Mouse (Mus musculus) forebrain, embryonic 15.5 days (tissue): ENCODE measurements at regions not wholly inside any gene's neighbourhood (a gene's known extent, or its start where the extent isn't known, plus 50 kb on each side); places are given as distances from the start of the nearest gene placed in this dataset.

Experiments
- ATAC-seq: fragments of 200-750 bp; cut with Nextera tagmentation; replicated peaks from 2 replicates; pipeline ENCODE4 v1.8.0; 2017; ENCODE audit warnings: mild to moderate bottlenecking, moderate TSS enrichment, moderate library complexity
- H3K27ac ChIP-seq: fragments of 300-500 bp; sonication (generic); replicated peaks from 2 replicates; pipeline ENCODE4 v1.5.1; 2015; ENCODE audit warnings: mild to moderate bottlenecking, inconsistent platforms
- H3K27me3 ChIP-seq: fragments of 300-500 bp; sonication (generic); 2 replicates; pipeline ENCODE4 v1.6.1; 2015; ENCODE audit warnings: inconsistent platforms
- H3K36me3 ChIP-seq: fragments of 300-500 bp; sonication (generic); 2 replicates; pipeline ENCODE4 v1.6.1; 2015; ENCODE audit warnings: mild to moderate bottlenecking, inconsistent platforms
- H3K4me1 ChIP-seq: fragments of 300-500 bp; sonication (generic); 2 replicates; pipeline ENCODE4 v1.6.1; 2015; ENCODE audit warnings: inconsistent platforms
- H3K4me2 ChIP-seq: fragments of 300-500 bp; sonication (generic); replicated peaks from 2 replicates; pipeline ENCODE4 v1.6.1; 2015; ENCODE audit warnings: mild to moderate bottlenecking, inconsistent platforms
- H3K4me3 ChIP-seq: fragments of 300-500 bp; sonication (generic); 2 replicates; pipeline ENCODE4 v1.5.1; 2015; ENCODE audit warnings: mild to moderate bottlenecking, inconsistent platforms
- H3K9ac ChIP-seq: fragments of 300-500 bp; sonication (generic); replicated peaks from 2 replicates; pipeline ENCODE4 v1.6.1; 2015; ENCODE audit warnings: mild to moderate bottlenecking, inconsistent platforms
- H3K9me3 ChIP-seq: fragments of 300-500 bp; sonication (generic); 2 replicates; pipeline ENCODE4 v1.6.1; 2016; ENCODE audit warnings: inconsistent platforms
- WGBS: fragments of 180-500 bp; shearing (Covaris S2); methylation state at CpG from one replicate; pipeline ENCODE4 v1.1.7; 2015; ENCODE audit warnings: mixed read lengths; 5-methylcytosine and 5-hydroxymethylcytosine counted together

DNA sequence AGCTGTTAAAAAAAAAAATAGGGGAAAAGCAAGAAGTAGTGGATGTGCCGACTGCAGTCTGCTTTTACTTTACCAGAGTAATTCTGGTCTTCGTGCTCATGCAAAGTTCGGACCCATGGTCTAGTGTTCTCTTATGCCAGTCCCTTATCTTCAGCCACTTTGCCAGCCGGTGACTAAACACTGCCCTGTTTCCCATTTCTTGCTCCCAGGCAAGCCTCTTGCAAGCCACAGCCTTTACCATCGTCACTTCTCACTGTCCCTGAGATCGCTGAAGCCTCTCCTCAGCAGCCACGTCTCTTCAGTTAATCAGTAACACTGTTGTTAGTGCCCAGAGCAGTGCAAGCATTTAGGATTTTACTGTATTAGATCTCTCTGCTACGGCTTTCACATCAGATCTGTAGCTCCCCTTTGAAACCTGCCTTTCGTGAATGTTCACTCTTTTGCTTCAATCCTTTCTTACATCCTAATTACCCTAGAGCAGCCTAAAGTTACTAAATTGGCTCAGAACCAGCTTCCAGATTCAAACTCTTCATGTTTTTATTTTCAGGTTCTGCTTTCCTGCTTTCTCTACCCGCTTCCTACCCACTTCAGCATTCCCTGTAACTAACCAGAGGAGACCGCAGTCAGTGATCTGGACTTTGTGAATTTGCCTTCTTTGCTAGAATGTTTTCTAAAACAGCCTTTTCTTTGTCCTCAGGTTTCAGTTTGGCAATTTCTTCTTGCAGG, 184.5 kb upstream of the Emcn start:
- WGBS, result 48% methylated on average over 11 of the region's 11 CpGs
- ATAC-seq, result no peak
- H3K27me3 ChIP-seq, result no peaks in the 10 kb centered on the region
- no peak overlapping the region for H3K4me2 ChIP-seq
- no peaks in the 10 kb centered on the region for H3K36me3 ChIP-seq
- H3K9me3 ChIP-seq, result no peaks in the 10 kb centered on the region
- H3K4me1 ChIP-seq, result peaks cover 16% of the 10 kb centered on the region; the same call in 1 of the 2 replicates
- no peak overlapping the region for H3K9ac ChIP-seq
- H3K27ac ChIP-seq, result no peak overlapping the region
- H3K4me3 ChIP-seq, result no peak overlapping the region

DNA sequence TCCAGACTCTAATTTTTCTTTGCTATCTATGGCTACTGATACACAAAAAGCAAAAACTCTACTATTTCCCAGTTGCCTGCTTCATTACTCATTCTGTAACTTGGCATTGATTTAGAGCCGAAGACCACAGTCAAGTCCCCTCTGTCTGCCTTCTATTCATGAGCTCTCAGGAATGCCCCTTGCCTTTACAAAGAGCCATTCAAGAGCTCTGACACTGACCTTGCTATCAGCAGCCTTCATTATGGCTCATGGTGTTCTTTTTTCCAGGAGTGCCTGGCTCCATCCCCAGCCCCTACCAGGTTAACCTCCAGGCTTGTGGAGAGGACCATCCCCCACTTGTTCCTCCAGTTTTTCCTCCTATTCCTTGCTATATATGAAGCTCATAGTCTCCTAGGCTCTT, 151.8 kb upstream of the Emcn start:
- 36% methylated on average over 1 of the region's 1 CpGs for WGBS
- no peaks in the 10 kb centered on the region for H3K27me3 ChIP-seq

DNA sequence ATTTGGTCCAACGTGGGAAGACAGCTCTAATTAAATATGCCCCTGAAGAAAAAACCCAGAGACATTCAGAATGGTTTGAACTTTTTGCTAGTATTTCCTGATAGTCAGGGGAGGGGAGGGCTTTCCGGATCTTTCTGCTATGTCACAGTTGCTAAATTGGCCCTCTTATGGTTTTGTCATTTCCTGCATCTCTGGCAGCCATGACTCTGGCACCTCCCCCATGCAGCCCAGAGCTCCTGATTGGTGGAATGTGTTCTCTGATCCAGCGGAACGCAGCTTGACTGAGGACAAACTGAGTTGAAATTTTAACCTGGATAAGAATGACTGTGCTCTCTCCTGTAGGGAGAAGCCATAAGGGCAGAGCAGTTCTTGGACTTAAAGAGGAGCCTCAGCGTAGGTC, 150.4 kb upstream of the Emcn start:
- WGBS, result 84% methylated on average over 5 of the region's 5 CpGs
- Histone ChIP-seq H3K4me3 (no peak overlapping the region), H3K27ac (no peak overlapping the region), H3K36me3 (no peaks in the 10 kb centered on the region), H3K27me3 (no peaks in the 10 kb centered on the region), H3K9me3 (no peaks in the 10 kb centered on the region), H3K9ac (no peak overlapping the region), H3K4me2 (no peak overlapping the region), H3K4me1 (no peaks in the 10 kb centered on the region)
- ATAC-seq, result no peak

More for the DNA sequence above, 151.8 kb upstream of the Emcn start:
- Histone ChIP-seq H3K9me3 (no peaks in the 10 kb centered on the region), H3K4me3 (no peak overlapping the region), H3K4me1 (no peaks in the 10 kb centered on the region), H3K36me3 (no peaks in the 10 kb centered on the region), H3K9ac (no peak overlapping the region), H3K27ac (no peak overlapping the region), H3K4me2 (no peak overlapping the region)
- no peak for ATAC-seq

DNA sequence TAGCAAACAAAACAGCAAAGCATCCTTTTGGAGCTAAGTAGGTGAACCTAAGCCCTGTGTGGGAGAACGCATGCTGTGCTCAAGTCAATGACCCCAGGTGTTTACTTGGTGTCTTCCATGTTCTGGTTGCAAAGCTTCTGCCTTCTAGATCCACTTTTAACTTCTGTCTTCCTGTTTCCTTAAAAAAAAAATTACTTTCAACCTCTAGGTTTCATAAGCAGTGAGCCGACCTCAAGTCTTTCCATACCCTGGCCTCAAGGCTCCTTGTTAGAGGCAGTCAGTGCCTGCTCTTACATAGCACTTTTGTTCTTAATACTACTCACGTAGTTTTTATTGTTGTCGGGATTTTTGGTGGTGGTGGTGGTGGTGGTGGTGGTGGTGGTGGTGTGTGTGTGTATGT, 149.9 kb upstream of the Emcn start:
- WGBS, result 80% methylated on average over 4 of the region's 4 CpGs
- no peak overlapping the region for H3K27ac ChIP-seq
- H3K9ac ChIP-seq, result no peak overlapping the region
- H3K27me3 ChIP-seq, result no peaks in the 10 kb centered on the region
- no peak overlapping the region for H3K4me2 ChIP-seq
- no peaks in the 10 kb centered on the region for H3K4me1 ChIP-seq
- no peak for ATAC-seq
- H3K36me3 ChIP-seq, result no peaks in the 10 kb centered on the region
- no peak overlapping the region for H3K4me3 ChIP-seq
- H3K9me3 ChIP-seq, result no peaks in the 10 kb centered on the region

DNA sequence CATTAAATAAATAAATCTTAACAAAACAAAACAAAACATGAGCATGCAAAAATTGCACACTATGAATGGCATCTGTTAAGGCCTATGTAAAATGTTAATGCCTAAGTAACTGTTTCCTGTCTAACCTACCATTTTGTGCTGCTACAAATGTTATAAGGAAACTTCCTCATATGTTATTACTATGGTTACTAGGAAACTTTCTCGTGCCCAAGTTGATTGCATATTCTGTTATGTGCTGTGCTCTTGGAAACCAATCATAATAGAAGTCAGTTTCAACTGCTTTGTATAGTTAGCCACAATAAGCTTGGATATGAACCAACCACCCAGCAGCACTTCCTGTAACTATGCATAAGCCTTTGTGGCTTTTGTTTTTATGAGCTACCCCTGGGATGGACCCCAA, 147.0 kb upstream of the Emcn start:
- Histone ChIP-seq H3K4me2 (no peak overlapping the region), H3K9me3 (no peaks in the 10 kb centered on the region)
- WGBS, result 82% methylated on average over 1 of the region's 1 CpGs

DNA sequence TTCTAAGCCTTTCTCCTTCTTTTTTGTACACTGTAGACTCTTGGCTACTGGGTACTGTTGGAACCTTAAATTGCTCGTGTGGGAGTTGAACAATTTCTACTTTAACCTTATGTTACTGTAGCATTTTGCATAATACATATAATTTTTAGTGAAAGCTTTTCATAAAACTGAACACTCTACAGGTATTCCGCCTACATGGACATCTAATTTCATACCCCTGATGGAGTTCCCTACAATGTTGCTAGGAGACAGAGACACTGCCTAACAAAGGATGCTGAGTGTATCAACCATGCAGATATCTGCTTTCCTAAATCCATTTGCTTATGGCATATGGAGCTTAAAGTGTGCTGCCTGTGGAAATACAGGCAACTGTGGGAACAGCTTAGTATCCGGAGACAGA, 129.2 kb upstream of the Emcn start:
- no peak overlapping the region for H3K4me2 ChIP-seq
- WGBS, result 64% methylated on average over 3 of the region's 3 CpGs
- H3K27me3 ChIP-seq, result no peaks in the 10 kb centered on the region
- H3K9me3 ChIP-seq, result no peaks in the 10 kb centered on the region
- H3K36me3 ChIP-seq, result no peaks in the 10 kb centered on the region
- H3K4me1 ChIP-seq, result no peaks in the 10 kb centered on the region
- H3K9ac ChIP-seq, result no peak overlapping the region
- no peak; the same call in 1 of the 2 replicates for ATAC-seq
- H3K27ac ChIP-seq, result no peak overlapping the region
- no peak overlapping the region for H3K4me3 ChIP-seq

More for the DNA sequence above, 147.0 kb upstream of the Emcn start:
- H3K4me1 ChIP-seq, result no peaks in the 10 kb centered on the region
- no peak overlapping the region for H3K27ac ChIP-seq
- no peak for ATAC-seq
- no peaks in the 10 kb centered on the region for H3K27me3 ChIP-seq
- no peak overlapping the region for H3K9ac ChIP-seq
- H3K4me3 ChIP-seq, result no peak overlapping the region
- no peaks in the 10 kb centered on the region for H3K36me3 ChIP-seq

DNA sequence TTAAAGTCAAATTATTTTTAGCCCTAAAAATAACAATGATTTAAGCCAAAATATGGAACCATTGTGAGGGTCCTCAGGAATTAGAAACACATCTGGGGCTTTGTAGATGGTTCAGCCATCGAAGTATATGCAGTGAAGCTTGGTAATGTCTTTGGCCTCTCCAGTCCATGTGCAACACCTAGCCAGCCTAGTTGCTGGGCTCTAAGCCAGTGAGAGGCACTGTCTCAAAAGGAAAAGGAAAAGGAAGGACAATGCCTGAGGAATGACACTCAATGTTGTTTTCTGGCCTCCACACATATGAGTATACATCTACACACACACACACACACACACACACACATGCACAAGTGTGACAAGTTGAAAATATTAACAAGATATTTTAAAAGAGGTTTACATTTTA, 124.8 kb upstream of the Emcn start:
- 92% methylated on average over 1 of the region's 1 CpGs for WGBS
- H3K36me3 ChIP-seq, result no peaks in the 10 kb centered on the region
- no peaks in the 10 kb centered on the region for H3K27me3 ChIP-seq
- no peak overlapping the region for H3K4me2 ChIP-seq
- H3K4me3 ChIP-seq, result no peak overlapping the region
- no peaks in the 10 kb centered on the region for H3K9me3 ChIP-seq
- H3K4me1 ChIP-seq, result no peaks in the 10 kb centered on the region
- H3K27ac ChIP-seq, result no peak overlapping the region
- ATAC-seq, result no peak
- no peak overlapping the region for H3K9ac ChIP-seq

DNA sequence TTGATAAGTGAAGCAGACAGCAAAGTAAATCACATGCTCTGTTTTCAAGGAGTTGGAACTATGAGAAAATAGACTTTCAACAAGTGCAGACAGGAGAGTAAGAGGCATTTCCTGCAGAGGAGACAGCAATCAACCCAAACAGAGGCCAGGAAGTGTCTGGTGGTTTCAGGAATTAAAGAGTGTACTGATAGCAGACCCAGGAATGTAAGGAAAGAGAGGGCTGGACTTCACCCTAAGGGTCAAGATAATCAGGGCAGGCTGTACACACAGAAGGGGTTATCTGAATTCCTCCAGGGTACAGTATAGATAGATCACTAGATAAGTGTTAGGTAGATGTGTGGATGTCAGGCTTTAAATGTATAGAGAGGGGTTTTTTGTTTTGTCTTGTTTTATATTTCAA, 123.6 kb upstream of the Emcn start:
- Histone ChIP-seq H3K4me3 (no peak overlapping the region), H3K36me3 (no peaks in the 10 kb centered on the region), H3K27me3 (no peaks in the 10 kb centered on the region), H3K9ac (no peak overlapping the region), H3K4me2 (no peak overlapping the region), H3K4me1 (no peaks in the 10 kb centered on the region), H3K27ac (no peak overlapping the region), H3K9me3 (no peaks in the 10 kb centered on the region)
- ATAC-seq, result no peak

DNA sequence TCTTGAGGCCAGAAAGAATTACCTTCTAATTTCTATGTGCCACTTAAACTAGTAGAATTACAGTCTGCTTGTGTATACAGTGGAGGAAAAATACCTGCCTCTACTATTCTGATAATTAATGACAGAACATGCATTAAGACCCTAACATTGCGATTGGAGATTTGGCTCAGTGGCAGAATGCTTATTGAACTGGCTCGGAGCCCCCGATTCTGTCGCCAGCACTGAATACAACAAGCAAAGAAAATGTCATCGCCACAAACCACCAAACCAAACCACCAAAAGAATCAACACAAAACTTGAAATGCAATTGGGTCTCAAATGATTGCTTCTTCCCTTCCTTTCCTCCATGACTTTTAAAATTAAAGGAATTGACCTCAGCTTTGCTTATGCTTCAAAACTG, 122.9 kb upstream of the Emcn start:
- WGBS, result 77% methylated on average over 5 of the region's 5 CpGs
- Histone ChIP-seq H3K9me3 (no peaks in the 10 kb centered on the region), H3K4me2 (no peak overlapping the region), H3K4me3 (no peak overlapping the region), H3K27me3 (no peaks in the 10 kb centered on the region), H3K27ac (no peak overlapping the region), H3K9ac (no peak overlapping the region), H3K36me3 (no peaks in the 10 kb centered on the region), H3K4me1 (no peaks in the 10 kb centered on the region)
- no peak for ATAC-seq

DNA sequence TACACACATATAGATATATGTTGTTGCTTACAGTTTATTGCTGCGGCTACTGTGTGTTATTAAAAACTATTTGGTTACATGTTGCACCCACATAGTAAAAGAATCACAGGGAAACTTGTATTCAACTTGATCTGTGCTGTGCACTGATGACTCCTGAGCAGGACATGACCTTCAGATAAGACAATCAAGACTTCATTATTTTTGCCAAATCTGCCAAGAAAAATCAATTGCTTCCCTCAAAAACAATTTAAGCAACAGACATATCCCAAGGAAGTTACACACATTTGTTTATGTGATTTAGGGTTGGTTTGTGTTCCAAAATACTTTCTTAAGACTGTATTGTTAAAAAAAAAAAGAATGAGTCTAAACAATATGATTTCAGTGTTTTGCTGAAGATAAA, 114.7 kb upstream of the Emcn start:
- H3K4me3 ChIP-seq, result no peak overlapping the region
- ATAC-seq, result no peak
- H3K9me3 ChIP-seq, result no peaks in the 10 kb centered on the region
- no peak overlapping the region for H3K9ac ChIP-seq
- no peak overlapping the region for H3K4me2 ChIP-seq
- H3K4me1 ChIP-seq, result no peaks in the 10 kb centered on the region
- H3K27me3 ChIP-seq, result no peaks in the 10 kb centered on the region
- no peaks in the 10 kb centered on the region for H3K36me3 ChIP-seq
- 92% methylated on average over 1 of the region's 1 CpGs for WGBS
- no peak overlapping the region for H3K27ac ChIP-seq

DNA sequence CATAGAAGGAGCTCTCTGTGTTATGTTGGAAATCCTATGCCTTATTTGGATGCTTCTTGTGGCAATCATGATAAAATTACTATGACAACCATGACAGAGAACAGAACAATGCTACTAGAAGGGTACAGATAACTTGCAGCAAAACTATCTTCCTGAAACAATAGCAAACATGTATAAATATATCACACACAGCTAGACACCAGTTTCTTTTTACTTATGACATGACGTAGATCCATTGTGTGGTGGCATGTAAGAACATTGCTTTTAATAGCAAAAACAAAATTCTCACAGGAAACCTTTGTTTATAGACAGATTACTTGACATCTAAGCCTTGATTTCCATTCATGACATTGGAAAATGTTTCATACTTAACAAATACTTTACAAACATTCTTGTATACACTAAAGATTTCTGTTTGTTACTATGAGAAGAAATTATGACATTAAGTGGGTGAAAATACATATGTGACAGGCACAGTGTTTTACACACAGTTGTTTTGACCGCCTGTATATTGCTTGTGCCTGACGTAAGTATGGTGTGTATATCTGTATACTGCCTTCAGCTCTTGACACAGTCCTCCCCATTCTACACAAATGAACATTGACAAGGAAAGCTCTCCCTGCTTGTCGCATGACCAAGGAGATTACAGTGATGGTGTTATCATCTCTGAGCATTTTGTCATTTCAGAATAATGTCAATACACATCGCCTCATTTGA, 113.6 kb upstream of the Emcn start:
- 88% methylated on average over 5 of the region's 5 CpGs for WGBS
- no peak for ATAC-seq
- no peak overlapping the region for H3K27ac ChIP-seq
- H3K27me3 ChIP-seq, result no peaks in the 10 kb centered on the region
- H3K4me2 ChIP-seq, result no peak overlapping the region
- H3K9me3 ChIP-seq, result no peaks in the 10 kb centered on the region
- H3K4me3 ChIP-seq, result no peak overlapping the region
- no peak overlapping the region for H3K9ac ChIP-seq
- no peaks in the 10 kb centered on the region for H3K36me3 ChIP-seq
- no peaks in the 10 kb centered on the region for H3K4me1 ChIP-seq

DNA sequence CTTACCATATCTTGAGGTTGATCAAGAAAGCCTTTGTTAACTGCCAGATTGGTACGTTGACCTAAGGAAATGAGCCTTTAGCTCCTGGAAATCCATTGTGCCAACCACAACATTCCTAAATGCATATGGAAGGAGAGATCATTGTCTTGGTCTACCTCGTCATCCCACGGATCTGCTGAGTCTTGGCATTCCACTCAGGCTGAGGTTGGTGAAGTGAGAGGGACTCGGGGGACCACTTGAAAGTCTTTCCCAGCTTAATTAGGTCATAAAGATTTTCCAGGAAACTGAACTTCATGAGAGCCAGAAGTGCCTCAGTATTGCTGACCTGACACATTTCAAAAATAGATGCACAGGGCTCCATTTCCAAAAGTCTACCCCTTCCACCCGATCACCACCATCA, 112.5 kb upstream of the Emcn start:
- no peak overlapping the region for H3K4me2 ChIP-seq
- H3K4me1 ChIP-seq, result no peaks in the 10 kb centered on the region
- H3K9me3 ChIP-seq, result no peaks in the 10 kb centered on the region
- ATAC-seq, result no peak
- no peaks in the 10 kb centered on the region for H3K36me3 ChIP-seq
- no peak overlapping the region for H3K27ac ChIP-seq
- no peak overlapping the region for H3K9ac ChIP-seq
- 89% methylated on average over 5 of the region's 5 CpGs for WGBS
- H3K4me3 ChIP-seq, result no peak overlapping the region
- no peaks in the 10 kb centered on the region for H3K27me3 ChIP-seq

DNA sequence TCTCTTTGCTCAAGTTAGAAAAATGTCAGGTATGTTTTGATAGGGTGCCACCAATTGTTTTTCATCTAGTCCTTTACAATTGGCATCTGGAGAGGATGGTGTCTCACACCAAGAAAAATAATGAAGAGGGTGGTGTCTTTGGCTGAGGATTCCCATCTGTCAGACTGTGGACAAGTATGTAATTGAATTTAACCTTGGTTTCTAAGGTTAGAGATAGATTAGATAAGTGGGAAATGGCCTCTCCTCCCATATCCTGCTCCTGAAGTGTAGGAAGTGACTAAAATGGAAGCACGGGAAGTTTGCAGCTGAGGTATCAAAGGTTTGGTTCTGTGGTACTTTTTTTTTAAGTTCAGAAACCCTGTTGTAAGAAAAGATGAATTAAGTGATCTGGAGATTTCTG, 98.0 kb upstream of the Emcn start:
- Histone ChIP-seq H3K4me3 (no peak overlapping the region), H3K9me3 (no peaks in the 10 kb centered on the region), H3K4me2 (no peak overlapping the region), H3K36me3 (no peaks in the 10 kb centered on the region), H3K9ac (no peak overlapping the region), H3K4me1 (no peaks in the 10 kb centered on the region), H3K27ac (no peak overlapping the region), H3K27me3 (no peaks in the 10 kb centered on the region)
- ATAC-seq, result no peak
- WGBS, result 67% methylated on average over 1 of the region's 1 CpGs
